Mouse (Mus musculus) c-Kit-negative CD71-positive TER-119-positive erythroid progenitor cells, embryonic 14.5 days (primary cell): ENCODE measurements around the gene 1700001P01Rik.

Experiments used
- DNase-seq: peaks from one replicate; pipeline ENCODE4 v3.0.0-alpha.2; 2013; ENCODE audit warnings: low read depth, low spot score

1700001P01Rik gene

GRCm38 (mm10) chr11:97775808-97776496 is at the start of gene 1700001P01Rik:
Gene 1700001P01Rik, minus strand, starts transcription at chr11:97775918.
- DNase-seq = no peak

DNA sequence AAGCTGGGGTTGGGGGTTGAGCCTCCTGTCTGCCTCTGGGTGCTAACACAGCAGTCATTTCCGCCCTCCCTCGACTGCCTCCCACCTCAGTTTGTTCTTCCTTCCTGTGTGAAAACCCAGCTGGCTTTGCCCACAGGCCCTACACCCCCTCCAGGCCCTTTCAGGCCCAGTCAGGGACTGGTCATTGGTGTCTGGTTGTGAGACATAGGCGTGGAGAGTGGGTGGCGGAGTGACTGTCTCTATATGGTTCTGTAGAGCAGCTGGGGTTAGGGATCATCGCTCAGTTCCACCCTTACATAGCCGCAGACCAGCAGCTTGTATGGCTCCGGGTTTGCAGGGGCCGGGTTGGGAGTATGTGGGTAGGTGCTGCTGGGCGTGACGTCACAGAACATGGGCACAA is 49.6 kb upstream of the 1700001P01Rik start:
- no peak for DNase-seq

GRCm38 (mm10) chr11:97824895-97825294 is 49.2 kb upstream of the 1700001P01Rik start:
- no peak for DNase-seq

- no peak for DNase-seq
These were observed 48.5 kb upstream of the 1700001P01Rik start for GRCm38 (mm10) chr11:97824168-97824567.

GRCm38 (mm10) chr11:97822840-97823603 is 47.3 kb upstream of the 1700001P01Rik start:
- no peak for DNase-seq

DNA sequence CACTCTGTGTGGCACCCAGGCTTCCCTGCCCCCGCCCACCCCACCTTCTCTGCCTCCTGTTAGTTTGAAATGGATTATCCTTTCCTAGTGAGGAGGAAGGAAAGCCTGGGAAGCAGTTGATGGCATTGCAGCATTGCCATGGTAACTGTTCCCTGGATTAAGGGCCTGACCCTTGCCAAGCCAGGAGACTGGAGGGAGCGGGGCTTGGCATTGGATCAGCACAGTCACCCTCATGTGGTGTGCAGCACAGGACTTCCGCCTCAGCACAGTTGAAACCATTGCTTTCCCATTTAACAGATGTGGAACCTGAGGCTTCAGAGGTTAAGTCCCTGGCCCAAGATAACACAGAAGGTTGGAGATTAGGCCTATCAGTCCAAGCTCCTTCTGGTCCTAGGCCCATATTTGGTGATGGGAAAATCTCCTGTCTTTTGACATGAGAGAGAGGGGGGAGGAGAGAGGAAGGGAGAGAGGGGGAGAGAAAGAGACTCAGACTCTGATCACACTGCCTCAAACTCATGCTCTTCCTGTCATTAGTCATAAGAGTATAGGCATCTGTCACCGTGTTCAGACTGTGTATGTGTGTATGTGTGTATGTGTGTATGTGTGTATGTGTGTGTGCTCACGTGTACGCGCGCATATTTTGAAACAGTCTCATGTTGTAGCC is 45.8 kb upstream of the 1700001P01Rik start:
- DNase-seq = no peak

GRCm38 (mm10) chr11:97820840-97821239 is 45.1 kb upstream of the 1700001P01Rik start:
- no peak for DNase-seq

DNA sequence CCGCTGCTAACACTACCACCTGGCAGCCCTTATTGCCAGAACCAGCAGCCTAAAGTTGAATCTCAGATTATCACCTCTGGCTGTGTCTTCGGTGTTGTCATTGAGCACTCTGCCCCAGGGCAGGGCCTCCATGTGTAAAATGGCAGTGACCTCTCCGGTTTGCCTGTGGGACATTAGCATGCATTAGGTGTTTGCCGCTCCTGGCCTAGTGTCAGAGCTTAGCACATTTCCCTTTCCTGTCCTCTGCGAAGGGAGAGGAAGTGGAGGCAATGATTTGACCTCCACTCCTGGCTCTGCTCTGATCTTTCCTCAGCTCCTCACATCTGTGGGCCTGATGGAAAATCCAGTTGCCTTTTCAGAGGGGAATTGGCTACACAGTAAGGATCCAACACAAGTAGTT is 44.2 kb upstream of the 1700001P01Rik start:
- DNase-seq = no peak

- DNase-seq = no peak
These were observed 43.4 kb upstream of the 1700001P01Rik start for GRCm38 (mm10) chr11:97819102-97819501.

- DNase-seq = no peak
These were observed 42.9 kb upstream of the 1700001P01Rik start for GRCm38 (mm10) chr11:97818571-97818970.

DNA sequence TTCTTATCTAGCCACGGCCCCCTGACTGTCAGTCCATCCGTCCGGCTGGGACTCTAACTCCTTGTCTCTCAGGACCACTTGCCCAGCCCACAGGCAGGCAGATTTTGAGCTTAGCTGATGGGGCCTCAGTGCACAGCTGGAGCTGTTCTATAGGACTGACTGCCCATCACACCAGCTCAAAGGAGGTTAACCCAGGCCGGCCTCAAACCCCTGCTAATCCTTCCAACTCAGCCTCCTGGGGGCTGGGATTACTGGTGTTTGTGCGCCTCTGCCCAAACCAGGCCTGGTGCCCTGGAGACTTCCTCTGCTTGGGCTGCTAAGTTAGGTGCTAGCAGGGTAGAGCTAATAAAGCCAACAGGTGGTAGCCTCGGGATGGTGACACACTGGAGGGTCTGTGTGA is 42.3 kb upstream of the 1700001P01Rik start:
- no peak for DNase-seq

GRCm38 (mm10) chr11:97817379-97817778 is 41.7 kb upstream of the 1700001P01Rik start:
- DNase-seq = no peak

DNA sequence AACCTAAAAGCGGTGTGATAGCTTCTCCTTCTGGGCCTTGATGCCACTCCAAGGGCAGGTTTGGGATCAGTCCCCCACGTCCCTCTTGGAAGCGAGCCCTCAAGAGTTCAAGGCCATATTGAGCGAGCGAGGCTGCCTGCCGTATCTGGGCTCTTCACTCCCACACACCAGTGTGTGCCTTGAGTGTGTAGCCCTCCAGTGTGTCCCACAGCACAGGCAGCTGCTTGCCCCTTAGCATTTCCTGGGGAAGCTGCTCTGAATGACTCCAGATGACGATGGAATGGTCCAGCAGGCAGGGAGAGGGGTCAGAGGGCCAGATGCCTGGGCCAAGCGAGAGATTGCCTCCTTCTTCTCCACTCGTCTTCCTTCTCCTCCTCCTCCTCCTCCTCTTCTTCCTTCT is 41.2 kb upstream of the 1700001P01Rik start:
- no peak for DNase-seq

GRCm38 (mm10) chr11:97816176-97816575 is 40.5 kb upstream of the 1700001P01Rik start:
- no peak for DNase-seq

- DNase-seq = no peak
These were observed 40.0 kb upstream of the 1700001P01Rik start for GRCm38 (mm10) chr11:97815736-97816135.

- DNase-seq = no peak
These were observed 38.2 kb upstream of the 1700001P01Rik start for GRCm38 (mm10) chr11:97813746-97814515.

DNA sequence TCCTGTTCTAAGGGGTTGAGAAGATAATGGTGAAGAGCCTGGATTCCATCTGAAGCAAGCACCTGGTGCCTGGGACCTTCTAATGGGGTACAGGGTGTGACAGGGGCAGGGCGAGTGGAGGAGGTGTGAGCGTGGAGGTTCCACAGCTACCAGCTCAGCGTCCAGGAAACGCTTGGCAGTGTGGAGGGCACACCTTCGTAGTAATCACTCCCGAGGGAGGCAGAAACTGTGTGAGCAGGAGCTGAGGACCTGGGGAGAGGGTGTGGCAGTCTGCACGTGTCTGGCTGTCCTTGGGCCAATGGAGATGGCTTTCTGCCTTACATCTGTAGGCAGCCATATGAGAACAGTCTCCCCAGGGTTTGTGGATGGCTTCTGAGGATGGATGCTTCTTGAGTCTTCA is 37.4 kb upstream of the 1700001P01Rik start:
- DNase-seq = no peak

DNA sequence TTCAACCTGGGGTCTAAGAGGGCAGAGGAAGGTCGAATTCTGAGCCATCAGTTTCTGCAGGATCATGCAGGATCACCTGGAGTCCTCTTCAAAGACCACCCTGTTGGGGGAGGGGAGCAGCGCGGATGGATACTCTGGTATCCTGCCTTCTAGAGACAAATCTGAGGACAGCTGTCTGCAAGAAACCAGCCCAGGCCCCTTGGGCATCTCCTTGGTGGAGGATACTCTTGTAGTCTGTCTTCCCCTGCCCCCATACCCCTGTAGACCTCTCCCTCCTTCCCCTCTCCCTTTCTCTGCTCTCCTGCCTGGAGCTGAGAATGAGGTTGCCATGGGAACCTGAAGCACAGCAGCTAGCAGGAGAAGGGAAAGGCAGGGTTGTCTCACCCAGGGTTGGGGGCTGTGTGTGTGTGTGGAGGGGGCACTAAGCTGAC is 36.8 kb upstream of the 1700001P01Rik start:
- DNase-seq = no peak

DNA sequence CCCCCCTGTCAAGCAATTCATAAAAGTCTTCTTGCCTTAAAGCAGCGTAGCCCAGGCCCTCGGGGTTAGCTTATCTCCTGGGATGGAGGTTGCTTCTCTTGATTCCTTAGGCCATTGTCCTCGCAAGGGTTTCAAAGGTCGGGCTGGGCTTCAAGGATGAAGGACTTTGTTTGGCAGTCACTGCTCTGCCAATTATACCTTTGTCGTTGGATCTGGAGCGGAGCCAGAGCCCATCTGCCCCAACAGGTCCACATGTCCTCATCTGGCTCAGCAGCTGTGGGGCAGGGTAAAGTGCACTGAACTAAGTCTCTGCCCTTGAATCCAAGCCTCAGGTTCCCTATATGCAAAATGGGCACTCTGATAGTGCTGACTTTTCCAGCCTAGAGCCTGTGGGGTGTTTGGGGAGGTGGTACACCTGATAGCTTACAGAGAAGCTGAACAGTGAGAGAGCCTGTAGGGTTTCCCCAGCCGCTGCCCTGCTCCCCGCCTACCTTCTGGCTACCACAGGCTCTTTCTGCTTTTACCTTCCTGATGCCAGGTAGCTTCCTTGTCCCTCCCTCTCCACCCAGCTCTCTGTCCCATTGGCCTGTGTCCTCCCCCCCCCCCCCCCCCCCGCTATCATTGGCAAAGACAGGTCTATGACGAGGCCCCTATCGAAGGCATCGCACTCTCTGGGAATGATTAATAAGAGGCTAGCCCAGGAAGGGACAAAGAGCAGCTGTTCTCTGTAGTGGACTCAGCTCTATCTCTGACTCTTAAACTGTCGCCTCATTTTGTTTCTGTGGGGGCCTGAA is 36.0 kb upstream of the 1700001P01Rik start:
- DNase-seq = no peak

GRCm38 (mm10) chr11:97810970-97811369 is 35.3 kb upstream of the 1700001P01Rik start:
- DNase-seq = no peak

DNA sequence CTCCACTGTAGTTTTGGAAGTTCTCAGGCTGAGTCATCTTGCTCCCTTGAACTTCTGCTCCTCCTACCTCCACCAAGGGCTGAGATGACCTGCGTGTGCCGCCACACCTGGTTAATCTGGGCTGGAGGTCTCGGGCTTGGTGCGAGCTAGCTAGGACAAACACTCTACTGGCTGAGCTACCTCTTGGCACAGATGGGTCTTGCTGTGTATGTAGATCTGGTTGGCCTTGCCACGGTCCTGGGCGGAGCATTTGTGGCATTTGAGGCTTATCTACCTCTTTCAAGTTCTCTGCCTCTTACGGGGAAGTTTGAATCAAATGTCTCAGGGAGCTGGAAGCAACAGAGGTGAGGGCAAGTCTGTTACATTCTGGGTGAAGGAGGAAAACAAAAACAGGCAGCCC is 34.6 kb upstream of the 1700001P01Rik start:
- DNase-seq = no peak
